Mouse (Mus musculus) liver, embryonic 12.5 days (tissue): Measurements from ENCODE around the gene Rassf5. TPM values are rescaled to one million over a fixed set of nuclear protein-coding genes. Genes with fewer than 3 reads are reported as not detected.

Experiments used
- ATAC-seq: fragments of 200-750 bp; cut with Nextera tagmentation; 2 replicates; pipeline ENCODE4 v1.8.0; 2017; ENCODE audit warnings: moderate number of reproducible peaks, mild to moderate bottlenecking, moderate library complexity
- H3K27ac ChIP-seq: fragments of 300-500 bp; sonication (generic); 2 replicates; pipeline ENCODE4 v1.5.1; 2016; ENCODE audit warnings: mild to moderate bottlenecking
- H3K27me3 ChIP-seq: fragments of 300-500 bp; sonication (generic); replicated peaks from 2 replicates; pipeline ENCODE4 v1.6.1; 2016; ENCODE audit warnings: mild to moderate bottlenecking, moderate library complexity
- H3K36me3 ChIP-seq: fragments of 300-500 bp; sonication (generic); 2 replicates; pipeline ENCODE4 v1.6.1; 2016; ENCODE audit warnings: mild to moderate bottlenecking, moderate library complexity
- H3K4me1 ChIP-seq: fragments of 300-500 bp; sonication (generic); 2 replicates; pipeline ENCODE4 v1.6.1; 2016
- H3K4me2 ChIP-seq: fragments of 300-500 bp; sonication (generic); 2 replicates; pipeline ENCODE4 v1.6.1; 2016; ENCODE audit warnings: mild to moderate bottlenecking, moderate library complexity
- H3K4me3 ChIP-seq: fragments of 300-500 bp; sonication (generic); 2 replicates; pipeline ENCODE4 v1.5.1; 2016; ENCODE audit warnings: mild to moderate bottlenecking, moderate library complexity
- H3K9ac ChIP-seq: fragments of 300-500 bp; sonication (generic); 2 replicates; pipeline ENCODE4 v1.6.1; 2016; ENCODE audit warnings: mild to moderate bottlenecking, moderate library complexity
- H3K9me3 ChIP-seq: fragments of 300-500 bp; sonication (generic); replicated peaks from 2 replicates; pipeline ENCODE4 v1.6.1; 2016; ENCODE audit warnings: mild to moderate bottlenecking, moderate library complexity
- WGBS: fragments of 180-500 bp; shearing (Covaris S2); methylation state at CpG from one replicate; pipeline ENCODE4 v1.1.7; 2016; ENCODE audit not compliant: insufficient replicate concordance; 5-methylcytosine and 5-hydroxymethylcytosine counted together
- polyA plus RNA-seq: library from polyadenylated mRNA; unstranded; fragments of >200 nt; fragmentation: Nextera tagmentation; extraction: Ambion mirVana; gene quantifications from 2 replicates; pipeline ENCODE4 v1.2.1, GENCODE M21; 2016

Rassf5 gene
- polyA plus RNA-seq = 3.9 and 4.7 TPM in 2 replicates

DNA sequence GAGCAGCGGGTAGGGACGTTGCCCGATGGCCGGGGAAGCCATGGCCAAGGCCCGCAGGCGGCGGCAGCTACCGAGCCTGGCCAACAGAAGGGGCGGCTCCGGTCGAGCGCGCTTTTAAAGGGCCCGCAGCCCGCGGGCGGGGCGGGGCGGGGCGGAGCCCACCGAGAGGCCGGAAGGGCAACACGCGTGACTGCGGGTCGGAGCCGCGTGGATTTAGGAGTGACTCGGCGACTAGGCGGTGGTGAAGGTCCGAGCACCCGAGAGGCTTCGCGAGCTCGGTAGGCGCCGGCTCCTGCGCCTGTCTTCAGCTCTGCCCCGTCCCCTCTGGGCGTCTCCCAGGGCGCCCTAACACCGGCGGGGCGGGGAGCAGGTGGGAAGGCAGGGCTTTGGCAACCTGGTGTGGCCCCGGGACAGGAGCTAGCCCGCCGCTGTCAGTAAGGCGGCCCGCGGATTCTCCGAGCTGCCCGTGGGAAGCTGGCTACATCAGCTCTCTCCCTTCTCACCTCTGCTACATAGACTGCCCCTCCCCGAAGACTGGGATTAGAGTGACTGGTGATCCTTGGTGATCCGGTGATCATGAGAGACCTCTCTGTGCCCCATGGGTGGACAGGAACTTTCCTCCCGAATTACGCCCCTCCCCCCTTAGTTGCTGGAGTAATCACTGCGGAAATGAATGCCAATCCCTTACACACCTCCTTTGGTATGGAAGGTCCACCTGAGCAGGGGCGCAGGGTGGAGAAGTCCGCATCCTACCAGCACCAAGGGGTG is at the start of gene Rassf5:
TSS of gene Rassf5 (minus strand) at position 170 of the 768 bp plus-strand sequence.
- Histone ChIP-seq H3K4me2 (peak within 1 kb of the TSS; percentile 75), H3K27me3 (peaks cover 100% of the 10 kb centered on the region), H3K9me3 (no peaks in the 10 kb centered on the region), H3K4me3 (peak within 1 kb of the TSS; percentile 60), H3K27ac (no peak within 1 kb of the TSS), H3K36me3 (no peaks in the 10 kb centered on the region), H3K9ac (peak within 1 kb of the TSS; percentile 45), H3K4me1 (peaks cover 25% of the 10 kb centered on the region)
- WGBS = 1% methylated on average over 54 of the region's 60 CpGs
- peak; percentile 51; the same call in 1 of the 2 replicates for ATAC-seq

DNA sequence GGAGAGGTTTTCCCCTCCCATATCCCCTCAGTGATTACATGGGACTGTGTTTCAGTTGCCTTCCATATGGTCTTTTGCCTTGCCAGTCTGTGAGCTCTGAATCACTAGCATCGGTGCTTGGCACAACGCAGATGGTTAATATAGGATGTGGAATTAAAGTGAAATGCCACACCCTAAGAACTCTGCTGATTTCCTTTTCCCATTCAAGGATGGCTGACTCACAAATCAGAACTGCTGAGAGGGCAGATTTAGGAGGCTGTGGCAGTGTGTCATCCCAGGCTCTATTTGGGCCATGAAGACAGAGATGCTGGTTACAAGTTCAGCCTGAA is 48.8 kb upstream of the Rassf5 start:
- ATAC-seq = no peak
- 86% methylated on average over 2 of the region's 2 CpGs for WGBS
- Histone ChIP-seq H3K27ac (no peak overlapping the region), H3K4me1 (no peaks in the 10 kb centered on the region), H3K9ac (no peak overlapping the region), H3K9me3 (no peaks in the 10 kb centered on the region), H3K36me3 (peaks cover 62% of the 10 kb centered on the region), H3K4me2 (no peak overlapping the region), H3K27me3 (no peaks in the 10 kb centered on the region), H3K4me3 (no peak overlapping the region)

DNA sequence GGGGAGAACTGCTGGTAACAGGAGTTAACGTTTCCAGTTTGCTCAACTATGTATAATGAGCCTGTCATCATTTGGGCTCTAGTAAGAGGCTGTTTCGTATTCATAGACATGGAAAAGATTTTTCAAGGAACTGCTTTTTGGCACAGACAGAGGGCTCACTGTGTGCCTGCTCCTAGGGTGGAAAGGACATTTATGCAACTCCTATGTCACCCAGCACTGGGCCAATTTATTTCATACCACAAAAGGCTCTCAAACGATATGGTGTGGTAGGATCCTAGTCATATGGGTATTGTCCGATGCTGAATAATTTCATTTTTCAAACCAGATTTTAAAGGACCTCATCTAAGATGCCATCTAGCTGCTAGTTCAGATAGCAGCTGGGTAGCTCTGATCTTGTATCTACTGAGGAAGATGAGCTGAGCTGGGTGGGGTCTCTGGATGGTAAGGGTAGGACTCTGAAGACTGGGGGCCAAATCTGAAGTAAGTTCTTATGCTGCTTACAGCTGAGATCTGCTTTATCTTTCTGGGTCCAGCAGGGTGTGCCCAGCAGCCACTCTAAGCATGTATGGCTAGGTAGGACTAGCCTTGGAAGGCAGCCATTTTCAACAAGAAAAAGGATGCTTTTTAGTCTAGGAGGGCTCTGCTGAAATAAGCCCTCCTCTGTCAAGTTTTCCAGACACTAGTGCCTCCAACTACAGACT is 48.3 kb upstream of the Rassf5 start:
- Histone ChIP-seq H3K4me2 (no peak overlapping the region), H3K9me3 (no peaks in the 10 kb centered on the region), H3K36me3 (peaks cover 61% of the 10 kb centered on the region), H3K4me1 (no peaks in the 10 kb centered on the region), H3K27me3 (no peaks in the 10 kb centered on the region), H3K4me3 (no peak overlapping the region), H3K27ac (no peak overlapping the region), H3K9ac (no peak overlapping the region)
- WGBS = 73% methylated on average over 4 of the region's 4 CpGs
- ATAC-seq = no peak

DNA sequence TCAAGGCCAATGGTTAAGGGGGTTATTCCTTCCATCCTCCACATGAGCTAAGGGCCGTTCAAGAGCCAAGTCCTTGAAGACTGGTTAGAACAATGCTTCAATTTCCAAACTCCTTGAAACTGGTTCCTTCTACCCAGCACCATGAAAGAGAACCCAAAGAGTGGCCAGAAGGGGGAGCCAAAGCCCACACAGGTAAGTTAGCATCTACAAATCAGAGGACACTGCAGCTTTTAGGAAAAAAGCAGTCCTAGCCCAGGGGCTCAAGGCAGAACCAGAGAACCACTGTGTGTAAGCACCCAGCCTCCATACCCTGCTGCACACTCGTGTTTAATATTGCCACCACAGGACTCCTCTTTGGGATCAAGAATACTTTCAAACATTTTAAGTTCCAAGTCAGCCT is 45.6 kb upstream of the Rassf5 start:
- Histone ChIP-seq H3K9ac (no peak overlapping the region), H3K4me2 (no peak overlapping the region), H3K9me3 (no peaks in the 10 kb centered on the region), H3K36me3 (peaks cover 37% of the 10 kb centered on the region), H3K4me1 (no peaks in the 10 kb centered on the region), H3K27me3 (no peaks in the 10 kb centered on the region), H3K4me3 (no peak overlapping the region), H3K27ac (no peak overlapping the region)
- 31% methylated on average over 2 of the region's 2 CpGs for WGBS
- peak; percentile 18; the same call in 1 of the 2 replicates for ATAC-seq

- WGBS = 77% methylated on average over 6 of the region's 6 CpGs
- peaks cover 24% of the 10 kb centered on the region for H3K36me3 ChIP-seq
- H3K4me1 ChIP-seq = no peaks in the 10 kb centered on the region
- ATAC-seq = no peak
- no peaks in the 10 kb centered on the region for H3K9me3 ChIP-seq
- H3K27me3 ChIP-seq = no peaks in the 10 kb centered on the region
- no peak overlapping the region for H3K9ac ChIP-seq
- H3K4me3 ChIP-seq = no peak overlapping the region
- H3K4me2 ChIP-seq = no peak overlapping the region
- no peak overlapping the region for H3K27ac ChIP-seq
Observed at GRCm38 (mm10) chr1:131288938-131289337, 43.9 kb upstream of the Rassf5 start.

- WGBS = 67% methylated on average over 2 of the region's 2 CpGs
- Histone ChIP-seq H3K9me3 (no peaks in the 10 kb centered on the region), H3K9ac (no peak overlapping the region), H3K36me3 (peaks cover 12% of the 10 kb centered on the region), H3K27me3 (no peaks in the 10 kb centered on the region), H3K4me1 (no peaks in the 10 kb centered on the region), H3K27ac (no peak overlapping the region), H3K4me3 (no peak overlapping the region), H3K4me2 (no peak overlapping the region)
- ATAC-seq = no peak
Observed at GRCm38 (mm10) chr1:131287267-131287666, 42.2 kb upstream of the Rassf5 start.

GRCm38 (mm10) chr1:131286803-131287202 is 41.7 kb upstream of the Rassf5 start:
- Histone ChIP-seq H3K4me1 (no peaks in the 10 kb centered on the region), H3K9me3 (no peaks in the 10 kb centered on the region), H3K4me3 (no peak overlapping the region), H3K27me3 (no peaks in the 10 kb centered on the region), H3K9ac (no peak overlapping the region), H3K27ac (no peak overlapping the region), H3K4me2 (no peak overlapping the region), H3K36me3 (peaks cover 8% of the 10 kb centered on the region)
- no peak for ATAC-seq
- WGBS = 49% methylated on average over 5 of the region's 5 CpGs

DNA sequence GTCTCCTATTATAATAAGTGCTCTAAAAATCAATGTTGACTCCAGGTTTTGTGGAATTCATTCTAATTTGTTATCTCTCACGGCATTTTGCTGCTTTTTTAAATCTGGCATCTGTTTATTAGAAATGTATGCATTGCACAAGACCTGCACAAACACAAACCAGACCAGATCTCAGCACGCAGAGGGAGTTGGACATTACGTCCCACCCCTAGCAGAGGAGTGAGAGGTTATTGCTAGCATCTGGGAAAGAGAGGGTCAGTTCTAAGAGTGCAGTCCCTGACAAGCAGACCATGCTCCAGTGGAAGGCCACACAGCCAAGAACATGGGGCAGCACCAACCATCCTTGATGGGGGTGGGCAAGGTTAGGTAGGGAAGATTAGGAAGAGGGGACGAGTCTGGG is 39.6 kb upstream of the Rassf5 start:
- no peaks in the 10 kb centered on the region for H3K9me3 ChIP-seq
- H3K4me3 ChIP-seq = no peak overlapping the region
- WGBS = 65% methylated on average over 4 of the region's 4 CpGs
- peaks cover 8% of the 10 kb centered on the region for H3K36me3 ChIP-seq
- 0 out of 2 replicates have a peak, but pooled peaks cover 5% of the 10 kb centered on the region for H3K4me1 ChIP-seq
- no peak for ATAC-seq
- H3K27ac ChIP-seq = no peak overlapping the region
- H3K27me3 ChIP-seq = no peaks in the 10 kb centered on the region
- no peak overlapping the region for H3K9ac ChIP-seq
- no peak overlapping the region for H3K4me2 ChIP-seq

- no peak overlapping the region for H3K4me2 ChIP-seq
- no peak overlapping the region for H3K9ac ChIP-seq
- peaks cover 5% of the 10 kb centered on the region for H3K36me3 ChIP-seq
- no peak for ATAC-seq
- no peak overlapping the region for H3K4me3 ChIP-seq
- H3K4me1 ChIP-seq = 0 out of 2 replicates have a peak, but pooled peaks cover 10% of the 10 kb centered on the region
- no peaks in the 10 kb centered on the region for H3K9me3 ChIP-seq
- WGBS = 68% methylated on average over 1 of the region's 1 CpGs
- H3K27me3 ChIP-seq = no peaks in the 10 kb centered on the region
- no peak overlapping the region for H3K27ac ChIP-seq
Observed at GRCm38 (mm10) chr1:131284167-131284566, 39.1 kb upstream of the Rassf5 start.

DNA sequence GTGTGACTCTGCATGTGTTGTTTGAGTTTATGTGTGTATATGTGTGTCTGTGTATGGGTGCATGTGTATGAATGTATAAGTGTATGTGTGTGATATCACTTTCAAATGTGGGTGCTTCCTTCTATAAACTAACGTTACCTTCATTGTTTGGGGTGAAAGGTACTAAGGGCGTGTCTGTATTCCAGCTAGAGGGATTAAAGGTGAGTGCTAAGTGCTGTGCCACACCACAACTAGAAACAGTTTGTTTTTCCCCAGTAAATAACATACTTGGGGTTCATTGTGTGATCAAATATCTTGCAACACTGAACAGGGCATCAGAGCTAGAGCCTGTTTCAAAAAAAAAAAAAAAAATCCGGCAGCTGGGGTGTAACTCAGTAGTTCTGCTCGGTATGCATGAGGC is 36.7 kb upstream of the Rassf5 start:
- Histone ChIP-seq H3K36me3 (no peaks in the 10 kb centered on the region), H3K4me1 (peaks cover 21% of the 10 kb centered on the region; the same call in 1 of the 2 replicates), H3K9me3 (no peaks in the 10 kb centered on the region), H3K27me3 (no peaks in the 10 kb centered on the region), H3K4me3 (no peak overlapping the region), H3K27ac (no peak overlapping the region), H3K9ac (no peak overlapping the region), H3K4me2 (no peak overlapping the region)
- WGBS = 50% methylated on average over 4 of the region's 4 CpGs
- ATAC-seq = no peak

DNA sequence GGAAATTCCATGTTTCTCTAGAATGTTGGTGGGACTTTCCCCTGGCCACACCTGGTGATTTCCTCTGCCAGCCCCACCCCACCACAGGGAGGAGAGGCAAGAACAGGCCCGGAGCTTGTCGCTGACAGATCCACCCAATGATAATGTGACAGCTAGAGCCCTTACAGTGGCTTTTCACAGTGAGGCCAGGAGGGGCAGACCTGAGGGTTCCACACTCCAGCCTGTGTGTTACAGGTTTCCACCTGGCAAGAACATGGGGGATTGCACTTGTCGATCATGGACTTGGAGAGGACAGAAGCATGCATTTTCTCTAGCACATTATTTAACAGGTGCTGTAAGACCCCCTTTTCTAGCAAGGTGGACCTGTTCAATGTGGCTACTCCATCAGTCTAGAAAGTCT is 35.2 kb upstream of the Rassf5 start:
- peaks cover 22% of the 10 kb centered on the region; the same call in 1 of the 2 replicates for H3K4me1 ChIP-seq
- ATAC-seq = no peak

GRCm38 (mm10) chr1:131279456-131279776 is 34.4 kb upstream of the Rassf5 start, which contains the start of gene Ikbke:
Ikbke (minus strand) TSS chr1:131279606.
- H3K4me1 ChIP-seq = peaks cover 25% of the 10 kb centered on the region
- ATAC-seq = no peak
- H3K27ac ChIP-seq = no peak within 1 kb of the TSS
- peak within 1 kb of the TSS; percentile 27 for H3K4me3 ChIP-seq
- H3K4me2 ChIP-seq = peak within 1 kb of the TSS; percentile 38
- H3K9me3 ChIP-seq = no peaks in the 10 kb centered on the region
- WGBS = 29% methylated on average over 4 of the region's 4 CpGs
- no peaks in the 10 kb centered on the region for H3K27me3 ChIP-seq
- no peak within 1 kb of the TSS for H3K9ac ChIP-seq
- H3K36me3 ChIP-seq = no peaks in the 10 kb centered on the region

More for the DNA sequence above, 35.2 kb upstream of the Rassf5 start:
- Histone ChIP-seq H3K27ac (no peak overlapping the region), H3K9ac (no peak overlapping the region), H3K4me3 (no peak overlapping the region), H3K9me3 (no peaks in the 10 kb centered on the region), H3K27me3 (no peaks in the 10 kb centered on the region), H3K4me2 (no peak overlapping the region), H3K36me3 (no peaks in the 10 kb centered on the region)
- WGBS = 34% methylated on average over 3 of the region's 3 CpGs
